Mouse (Mus musculus) T-helper 17 cell (primary cell): ENCODE measurements around the gene Commd7.
"Not testable (repeated sequence)": the region's sequence is repeated elsewhere in the genome, so short reads cannot be mapped to it uniquely, and the experiment has no call there.

Experiments used
- in situ Hi-C, 2 experiments: fragments of 300-600 bp; cut with MboI, MseI; formaldehyde crosslinking; loops; 1 replicate in 1 of 2; 2 replicates in 1 of 2; pipeline ENCODE4 v1.15.1; 2025; ENCODE audit warnings: high pct_unique_total_duplicates in 2 of 2

Commd7 gene

GRCm38 (mm10) chr2:153631976-153632870 lies at the start of gene Commd7:
Commd7 (minus strand) TSS chr2:153632781.
- in situ Hi-C loops: no loop called here

- in situ Hi-C loops: loop anchor here in 1 of 2 experiments (5.0 kb wide), 1 partner anchor 47 kb away; no protein-coding TSS in a partner anchor
Measured at GRCm38 (mm10) chr2:153679959-153680358, 47.4 kb upstream of the Commd7 start.

GRCm38 (mm10) chr2:153677550-153677949 lies 45.0 kb upstream of the Commd7 start:
- in situ Hi-C loops: no loop called here

GRCm38 (mm10) chr2:153676944-153677343 lies 44.4 kb upstream of the Commd7 start:
- in situ Hi-C loops: no loop called here

GRCm38 (mm10) chr2:153675364-153675763 lies 42.8 kb upstream of the Commd7 start:
- in situ Hi-C loops: not testable (repeated sequence)

- in situ Hi-C loops: no loop called here
Measured at GRCm38 (mm10) chr2:153672619-153673018, 40.0 kb upstream of the Commd7 start.

- in situ Hi-C loops: no loop called here
Measured at GRCm38 (mm10) chr2:153670111-153670510, 37.5 kb upstream of the Commd7 start.

GRCm38 (mm10) chr2:153668754-153669376 lies 36.3 kb upstream of the Commd7 start:
- in situ Hi-C loops: no loop called here

- in situ Hi-C loops: no loop called here
Measured at GRCm38 (mm10) chr2:153665401-153665800, 32.8 kb upstream of the Commd7 start.

GRCm38 (mm10) chr2:153660616-153661015 lies 28.0 kb upstream of the Commd7 start:
- in situ Hi-C loops: no loop called here

- in situ Hi-C loops: loop anchor here in 1 of 2 experiments (5.0 kb wide), 1 partner anchor 35 kb away; no protein-coding TSS in a partner anchor
Measured at GRCm38 (mm10) chr2:153657659-153658058, 25.1 kb upstream of the Commd7 start.

- in situ Hi-C loops: no loop called here
Measured at GRCm38 (mm10) chr2:153651681-153652080, 19.1 kb upstream of the Commd7 start.

- in situ Hi-C loops: no loop called here
Measured at GRCm38 (mm10) chr2:153650014-153650687, 17.6 kb upstream of the Commd7 start.

GRCm38 (mm10) chr2:153649298-153650013 lies 16.9 kb upstream of the Commd7 start, which contains the start of gene Dnmt3b:
Dnmt3b (plus strand) TSS chr2:153649450.
- in situ Hi-C loops: no loop called here

GRCm38 (mm10) chr2:153648773-153649297 lies 16.3 kb upstream of the Commd7 start:
- in situ Hi-C loops: no loop called here

GRCm38 (mm10) chr2:153642999-153643398 lies 10.4 kb upstream of the Commd7 start:
- in situ Hi-C loops: no loop called here

- in situ Hi-C loops: no loop called here
Measured at GRCm38 (mm10) chr2:153642496-153642895, 9.9 kb upstream of the Commd7 start.

- in situ Hi-C loops: no loop called here
Measured at GRCm38 (mm10) chr2:153638977-153639680, 6.5 kb upstream of the Commd7 start.

GRCm38 (mm10) chr2:153633259-153633658 lies 678 bp upstream of the Commd7 start:
- in situ Hi-C loops: no loop called here

GRCm38 (mm10) chr2:153632871-153633226 lies 268 bp upstream of the Commd7 start:
- in situ Hi-C loops: no loop called here

- in situ Hi-C loops: no loop called here
Measured at GRCm38 (mm10) chr2:153630950-153631349, 1.6 kb downstream of the Commd7 start.
